Mouse (Mus musculus) testis, postnatal 10 days (tissue): ENCODE measurements around the gene Gabrd.

Source experiments
- DNase-seq: peaks from one replicate; pipeline ENCODE4 v3.0.0; 2021; ENCODE audit warnings: low spot score

Gabrd gene

DNA sequence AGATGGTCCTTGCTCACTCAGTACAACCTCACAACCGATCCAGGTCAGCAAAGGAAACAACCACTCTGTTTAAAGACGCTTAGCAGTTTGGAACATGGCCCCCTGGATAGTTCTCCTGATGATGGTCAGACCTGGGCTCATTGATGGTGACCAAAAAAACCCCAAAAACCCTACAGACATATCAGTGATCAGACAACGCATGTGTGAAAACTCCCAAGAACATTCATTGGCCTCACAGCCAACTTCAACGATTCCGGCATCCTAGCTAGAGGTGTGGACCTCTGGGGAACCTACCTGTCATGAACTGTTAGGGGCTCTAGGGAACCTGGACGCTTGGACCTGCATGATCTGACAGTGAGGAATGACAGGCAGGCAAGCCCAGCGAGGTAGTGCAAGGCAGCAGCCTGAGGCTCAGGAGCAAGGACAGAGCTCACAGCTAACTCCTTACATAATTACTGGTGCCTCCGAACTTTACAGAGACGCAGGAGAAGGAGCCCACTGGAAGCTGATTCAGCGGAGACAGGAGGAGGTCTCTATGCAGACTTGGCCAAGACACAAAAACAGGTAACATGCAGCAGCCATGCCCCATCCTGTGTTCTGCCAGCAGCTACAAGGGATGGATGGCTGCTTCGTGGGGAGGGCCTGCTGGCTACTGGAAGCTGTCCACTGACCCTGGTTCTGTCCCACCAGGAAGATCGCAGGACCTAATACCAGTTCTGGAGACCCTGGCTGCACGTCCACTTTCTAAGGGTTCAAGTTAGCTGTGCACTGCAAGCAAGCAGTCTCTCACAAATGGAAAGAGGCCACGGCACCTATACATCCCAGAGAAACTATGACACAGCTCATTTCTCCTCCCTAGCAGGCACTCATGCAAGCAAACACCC, 54.3 kb downstream of the Gabrd start:
- DNase-seq, result no peak

- DNase-seq, result no peak
Observed at GRCm38 (mm10) chr4:155336284-155337050, 61.4 kb downstream of the Gabrd start.
